Mouse (Mus musculus): ENCODE data around the gene Zzz3.
"Not testable (repeated sequence)": the region's sequence is repeated elsewhere in the genome, so short reads cannot be mapped to it uniquely, and the experiment has no call there.

Zzz3 gene

DNA sequence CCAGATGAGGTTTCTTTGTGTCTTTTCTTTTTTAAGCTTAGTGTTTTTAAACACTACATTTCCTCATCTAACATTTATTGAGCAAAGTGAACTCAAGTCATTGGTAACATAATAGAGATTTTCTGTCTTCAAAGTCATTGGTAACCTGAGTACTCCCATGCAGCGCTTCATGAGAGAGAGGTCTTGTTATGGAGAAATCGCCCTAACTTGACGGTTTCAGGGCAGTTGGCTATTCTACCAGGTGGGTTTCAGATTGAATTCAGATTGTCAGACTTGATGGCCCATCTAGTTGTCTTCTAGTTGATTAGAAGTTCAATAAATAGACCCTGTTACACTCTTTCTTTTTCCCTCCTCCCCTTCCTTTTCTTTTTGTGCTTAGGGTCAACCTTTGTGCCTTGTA is 5.6 kb downstream of the Zzz3 start:
- DNase-seq (ENCODE audit: low spot score in 2 of 2), result no peak

DNA sequence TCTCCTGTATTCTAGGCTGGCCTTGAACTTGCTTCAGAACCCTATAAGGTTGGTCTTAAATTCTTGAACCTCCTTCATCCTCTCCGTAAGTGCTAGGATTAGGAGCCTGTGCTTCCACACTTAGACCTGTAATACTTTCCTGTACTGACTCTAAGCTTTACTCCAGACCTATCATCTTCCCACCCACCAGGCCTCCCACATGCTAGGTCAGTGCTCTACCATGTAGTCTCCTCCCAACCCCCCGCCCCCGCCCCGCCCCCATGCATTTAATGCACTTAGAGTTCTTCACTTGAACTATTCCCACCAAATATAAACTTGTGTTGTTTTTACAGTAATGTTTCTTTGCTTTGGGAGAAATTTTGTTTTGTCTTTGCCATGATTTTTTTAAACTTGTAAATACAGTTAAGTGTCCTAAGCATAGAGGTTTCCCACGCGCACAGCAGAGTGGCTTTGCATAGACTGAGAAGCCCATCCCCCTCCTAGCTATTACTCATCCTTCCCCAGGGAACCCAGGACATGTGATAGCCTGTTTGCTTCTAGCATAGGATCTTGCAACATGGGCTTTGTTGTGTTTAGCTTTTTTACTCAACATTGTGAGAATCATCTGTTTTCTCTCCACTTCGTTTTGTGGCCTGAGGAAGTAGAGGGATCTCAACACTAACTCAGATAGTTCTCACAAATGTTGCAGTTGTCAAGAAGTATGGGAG is 6.8 kb downstream of the Zzz3 start:
- DNase-seq (ENCODE audit: low spot score in 2 of 2), result no peak

DNA sequence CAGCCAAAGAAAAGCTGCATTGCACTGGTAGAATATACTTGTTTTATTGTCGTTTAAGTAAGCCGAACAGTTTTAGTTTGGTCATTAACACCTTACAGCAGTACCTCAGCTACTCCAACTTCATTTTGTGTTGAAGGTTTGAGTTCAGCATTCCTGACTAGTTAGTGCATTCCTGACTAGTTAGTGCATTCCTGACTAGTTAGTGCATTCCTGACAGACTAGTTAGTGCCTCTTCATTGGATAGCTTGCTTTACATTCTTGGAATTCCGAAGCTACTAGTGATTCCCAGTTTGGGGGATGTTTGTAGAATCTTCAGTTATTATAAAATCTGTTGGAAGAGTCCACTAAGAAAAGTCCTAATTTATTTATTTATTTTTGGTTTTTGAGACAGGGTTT is 7.4 kb downstream of the Zzz3 start:
- no peak for DNase-seq (ENCODE audit: low spot score in 2 of 2)

DNA sequence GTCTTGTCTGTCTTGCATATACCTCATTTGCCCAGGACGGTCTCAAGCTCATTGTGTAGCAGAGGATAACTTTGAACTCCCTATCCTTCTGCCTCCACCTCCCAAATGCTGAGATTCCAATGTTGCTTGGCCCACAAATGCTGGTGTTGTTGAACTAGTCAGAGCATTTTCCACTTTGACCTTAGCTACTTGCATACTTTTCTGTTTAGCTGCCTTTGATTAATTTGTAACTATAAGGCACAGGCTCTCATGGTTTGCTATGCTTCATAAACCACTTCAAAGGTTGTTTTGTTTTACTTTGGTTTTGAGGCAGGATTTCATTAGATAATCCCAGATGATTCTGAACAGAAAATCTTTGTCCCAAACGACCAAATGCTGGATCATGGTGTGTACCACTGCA is 8.6 kb downstream of the Zzz3 start:
- no peak for DNase-seq (ENCODE audit: low spot score in 2 of 2)

DNA sequence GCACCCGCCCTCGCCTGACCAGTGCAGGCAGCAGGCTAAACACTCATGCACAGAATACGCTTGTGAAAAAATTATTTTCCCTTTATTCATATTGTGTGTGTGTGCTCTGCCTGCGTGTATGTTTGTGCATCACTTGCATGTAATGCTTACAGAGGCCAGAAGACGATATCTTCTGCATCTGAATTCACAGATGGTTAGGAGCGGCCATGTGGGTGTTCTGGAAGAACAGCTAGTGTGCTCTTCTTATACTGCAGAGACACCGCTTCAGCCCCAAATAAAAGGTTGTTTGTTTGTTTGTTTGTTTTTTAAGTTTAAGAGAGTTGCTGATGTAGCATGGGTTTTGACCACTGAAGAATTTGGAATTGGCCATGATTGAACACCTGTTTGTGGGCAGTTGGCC is 10.1 kb downstream of the Zzz3 start:
- no peak for DNase-seq (ENCODE audit: low spot score in 2 of 2)

DNA sequence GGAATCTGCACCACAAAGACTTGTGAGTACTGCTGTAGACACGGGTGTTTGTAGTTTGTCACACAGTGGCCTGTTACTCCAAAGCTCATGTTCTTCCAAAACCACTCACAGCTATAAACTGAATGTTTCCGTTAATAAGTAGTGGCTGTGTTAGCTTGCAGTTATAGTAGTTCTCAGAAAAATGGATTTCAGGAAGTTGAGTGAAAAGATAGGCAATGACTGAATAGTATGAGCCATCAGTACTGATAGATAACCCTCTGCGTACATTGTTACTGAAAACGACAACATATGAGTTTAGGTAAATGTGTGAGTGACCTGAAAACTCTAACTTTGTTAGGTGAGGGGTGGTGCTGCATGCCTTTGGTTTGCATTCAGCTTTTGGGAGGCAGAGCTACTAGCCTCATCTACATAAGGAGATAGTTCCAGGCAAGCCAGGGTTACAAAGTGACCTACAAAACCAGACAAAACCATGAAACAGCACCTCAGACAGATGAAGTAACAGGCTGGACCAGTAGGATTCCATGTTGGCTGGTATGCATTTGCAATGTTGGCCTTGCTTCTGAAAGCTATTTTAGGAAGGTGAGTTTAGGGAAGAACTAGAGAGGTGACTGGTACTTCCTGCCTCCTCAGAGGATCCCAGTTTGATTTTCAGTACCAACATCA is 10.8 kb downstream of the Zzz3 start:
- no peak for DNase-seq (ENCODE audit: low spot score in 2 of 2)

DNA sequence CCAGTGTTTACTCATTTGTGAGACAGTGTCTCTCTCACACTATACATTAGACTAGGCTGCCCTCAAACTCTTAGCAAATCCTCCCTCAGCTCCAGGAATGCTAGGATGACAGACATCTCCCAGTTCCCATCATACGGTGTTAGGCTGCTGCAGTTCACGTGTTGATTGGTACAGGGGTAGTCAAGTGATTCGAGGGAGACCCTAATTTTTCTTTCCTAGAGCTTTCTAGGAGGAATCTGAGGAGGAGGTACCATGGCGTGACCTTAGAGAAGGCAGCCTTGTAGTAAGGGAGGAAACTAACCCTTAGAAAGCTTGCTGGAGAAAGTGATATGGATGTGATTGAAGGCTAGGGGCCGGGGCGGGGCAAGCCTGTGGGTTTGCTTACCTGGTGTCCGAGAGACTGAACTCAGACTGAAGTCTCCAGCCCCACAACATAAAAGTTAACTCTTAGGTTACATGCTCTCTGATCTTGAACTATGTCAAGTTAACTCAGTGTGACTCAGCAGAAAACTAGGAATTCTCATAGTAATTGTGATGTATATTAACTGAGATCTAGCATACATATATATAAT is 15.8 kb downstream of the Zzz3 start:
- no peak for DNase-seq (ENCODE audit: low spot score in 2 of 2)

DNA sequence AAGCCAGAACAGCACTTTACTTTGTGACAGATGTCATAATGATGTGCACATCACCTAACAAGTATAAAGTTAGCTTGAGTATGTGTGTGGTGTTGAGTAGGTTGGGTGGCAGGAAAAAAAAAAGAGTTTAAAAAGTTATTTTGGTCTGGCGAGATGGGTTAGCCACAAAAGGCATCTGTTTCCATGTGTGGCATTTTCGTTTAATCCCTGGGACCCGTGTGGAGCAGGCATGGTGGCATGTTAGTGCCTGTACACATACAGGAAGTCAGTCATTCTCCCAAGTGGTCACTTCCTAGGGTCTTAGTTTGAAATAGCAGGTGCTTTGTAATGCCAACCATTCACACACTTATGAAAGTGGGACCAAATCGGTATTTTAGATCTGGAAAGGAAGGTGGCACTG is 17.1 kb downstream of the Zzz3 start:
- no peak for DNase-seq (ENCODE audit: low spot score in 2 of 2)

DNA sequence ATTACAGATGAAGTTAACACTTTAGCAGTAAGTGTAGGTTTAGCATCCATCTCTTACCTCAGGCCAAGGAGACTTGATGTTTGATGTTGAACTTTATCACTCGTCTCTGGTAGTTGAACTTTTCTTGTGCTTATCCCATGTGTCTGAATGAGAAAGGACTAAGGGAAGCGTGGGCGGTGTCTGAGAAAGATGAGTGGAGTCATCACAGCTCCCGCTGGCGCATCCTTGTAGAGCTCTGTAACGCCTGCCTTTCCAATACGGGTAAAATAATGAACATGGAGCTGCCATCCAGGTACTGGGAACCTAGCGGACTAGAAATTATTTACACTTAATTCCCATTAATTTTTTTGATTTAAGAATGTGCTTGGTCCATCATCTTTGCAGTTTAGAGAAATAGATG is 33.7 kb downstream of the Zzz3 start:
- no peak for DNase-seq (ENCODE audit: low spot score in 2 of 2)

DNA sequence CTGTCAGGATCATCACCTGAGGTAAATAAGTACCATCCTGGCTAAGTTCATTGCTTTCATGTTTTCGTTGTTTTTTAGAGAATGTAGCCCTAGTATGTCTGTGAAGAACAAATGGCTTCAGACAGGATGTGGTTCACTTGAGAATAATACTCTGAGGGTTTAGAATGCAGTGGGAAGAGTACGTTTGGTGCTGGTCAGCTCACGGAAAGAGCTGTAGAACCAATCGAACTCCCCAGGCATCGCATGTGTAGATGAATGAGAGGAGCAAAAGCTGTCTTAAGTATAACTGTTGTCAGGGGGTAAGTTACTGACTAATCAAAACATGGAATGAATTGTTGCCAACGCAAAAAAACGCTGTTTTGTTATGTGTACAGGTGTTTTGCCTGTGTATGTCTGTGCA is 37.4 kb downstream of the Zzz3 start:
- DNase-seq (ENCODE audit: low spot score in 2 of 2), result no peak

DNA sequence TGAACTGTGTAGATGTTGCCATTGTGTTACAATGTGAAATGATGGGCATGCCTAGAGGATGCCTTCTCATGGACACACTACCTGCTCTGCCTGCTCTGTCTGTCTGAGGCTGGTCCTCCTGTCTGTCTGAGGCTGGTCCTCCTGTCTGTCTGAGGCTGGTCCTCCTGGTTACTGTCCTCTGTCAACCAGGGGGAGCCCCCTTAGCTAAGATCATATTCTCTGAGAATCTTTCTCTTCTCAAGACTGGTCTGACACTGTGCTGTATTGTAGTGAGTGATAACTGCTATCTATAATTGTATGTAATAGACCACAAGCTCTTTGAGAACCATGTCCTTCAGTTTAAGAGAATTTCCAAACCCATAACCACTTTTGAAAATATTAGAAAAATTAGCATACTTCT is 40.3 kb downstream of the Zzz3 start:
- no peak for DNase-seq (ENCODE audit: low spot score in 2 of 2)

DNA sequence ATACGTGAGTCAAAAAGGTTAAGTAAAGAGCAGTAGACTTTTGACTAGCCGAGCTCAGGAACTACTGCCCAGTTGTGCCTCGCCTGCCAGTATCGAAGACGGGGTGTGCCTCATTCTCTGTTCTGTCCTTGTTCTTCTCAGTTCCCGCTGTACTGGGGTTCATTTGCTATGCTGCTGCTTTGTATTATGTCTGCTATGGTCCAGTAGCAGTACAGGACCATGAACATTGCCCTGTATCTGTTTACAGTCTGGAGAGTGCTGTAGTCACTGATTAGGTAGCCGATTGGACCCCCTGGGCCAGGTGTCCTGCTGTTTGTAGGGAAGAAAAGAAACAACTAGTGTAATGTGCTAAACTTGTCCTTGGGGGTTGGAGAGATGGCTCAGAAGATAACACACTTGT is 42.8 kb downstream of the Zzz3 start:
- DNase-seq (ENCODE audit: low spot score in 2 of 2), result no peak

DNA sequence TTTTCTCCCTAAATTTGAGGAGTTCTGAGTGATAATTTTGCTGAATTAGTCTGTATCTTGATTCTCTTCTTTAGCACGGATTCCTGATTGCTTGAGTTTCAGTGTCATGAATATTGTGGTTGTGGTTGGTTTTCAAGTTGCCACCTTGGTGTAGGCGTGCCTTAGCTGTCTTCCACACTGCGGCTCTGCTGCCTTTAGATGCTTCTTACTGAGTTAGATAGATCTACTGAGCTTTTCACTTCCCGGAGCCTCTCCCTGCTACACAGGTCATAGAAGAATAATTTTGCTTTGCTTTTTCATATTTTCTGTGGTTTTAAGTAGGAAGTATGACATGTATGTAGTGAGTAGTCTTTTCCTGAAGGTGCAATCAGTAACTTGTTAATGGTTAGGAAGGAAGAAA is 47.5 kb downstream of the Zzz3 start:
- no peak for DNase-seq (ENCODE audit: low spot score in 2 of 2)

DNA sequence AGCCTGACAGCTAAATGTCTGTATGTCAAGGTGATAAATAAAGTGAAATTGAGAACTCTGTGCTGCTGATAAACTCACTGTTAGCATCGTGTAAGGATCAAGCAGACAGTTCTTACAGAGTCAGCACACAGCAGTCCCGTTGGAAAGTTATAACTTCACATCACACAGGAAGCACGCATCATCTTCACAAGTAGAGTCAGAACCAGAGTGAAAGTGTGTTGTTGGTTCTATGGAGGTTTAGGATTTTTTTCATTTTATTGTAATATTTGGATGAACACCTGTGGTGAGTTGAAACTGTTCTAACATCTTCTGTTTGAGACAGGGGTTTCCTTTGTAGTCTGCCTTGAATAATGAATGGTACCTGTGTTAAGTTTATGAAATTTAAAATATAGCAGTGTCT is 48.8 kb downstream of the Zzz3 start:
- DNase-seq (ENCODE audit: low spot score in 2 of 2), result no peak

DNA sequence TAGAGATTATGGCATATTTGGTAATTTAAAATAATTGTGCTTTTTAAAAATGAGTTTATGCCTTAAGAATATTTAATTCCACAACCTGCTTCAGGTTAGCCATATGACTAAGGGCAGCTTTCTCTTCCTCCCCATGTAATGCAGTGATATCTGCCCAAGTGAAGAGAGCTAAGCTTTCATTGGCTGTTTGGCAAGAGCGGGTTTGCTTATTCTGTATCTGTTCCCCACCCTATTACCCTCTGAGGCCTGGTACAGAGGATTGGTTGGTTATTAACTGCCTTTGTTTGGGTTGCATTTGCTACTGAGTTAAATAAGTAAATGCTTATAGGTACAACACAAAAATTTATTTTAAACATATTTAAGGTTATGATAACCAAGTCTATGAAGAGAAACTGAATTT is 51.7 kb downstream of the Zzz3 start:
- no peak for DNase-seq (ENCODE audit: low spot score in 2 of 2)

DNA sequence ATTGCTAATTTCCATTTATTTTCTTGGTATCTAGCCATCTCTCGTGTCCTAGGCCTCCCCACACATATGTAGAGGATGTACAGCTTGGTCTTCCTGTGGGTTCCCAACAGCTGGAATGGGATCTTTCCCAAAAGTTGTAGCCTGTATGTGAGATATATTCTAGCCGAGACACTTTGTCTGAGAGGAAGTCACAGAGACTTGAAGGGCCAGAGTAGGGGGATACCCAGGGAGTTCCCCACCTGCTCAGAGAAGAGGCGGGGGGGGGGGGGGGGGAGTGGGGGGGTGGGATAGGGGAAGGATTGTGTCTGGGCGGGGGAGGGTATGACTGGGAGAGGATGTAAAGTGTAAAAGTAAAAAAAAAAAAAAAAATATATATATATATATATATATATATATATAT is 57.9 kb downstream of the Zzz3 start:
- DNase-seq (ENCODE audit: low spot score in 2 of 2), result no peak

DNA sequence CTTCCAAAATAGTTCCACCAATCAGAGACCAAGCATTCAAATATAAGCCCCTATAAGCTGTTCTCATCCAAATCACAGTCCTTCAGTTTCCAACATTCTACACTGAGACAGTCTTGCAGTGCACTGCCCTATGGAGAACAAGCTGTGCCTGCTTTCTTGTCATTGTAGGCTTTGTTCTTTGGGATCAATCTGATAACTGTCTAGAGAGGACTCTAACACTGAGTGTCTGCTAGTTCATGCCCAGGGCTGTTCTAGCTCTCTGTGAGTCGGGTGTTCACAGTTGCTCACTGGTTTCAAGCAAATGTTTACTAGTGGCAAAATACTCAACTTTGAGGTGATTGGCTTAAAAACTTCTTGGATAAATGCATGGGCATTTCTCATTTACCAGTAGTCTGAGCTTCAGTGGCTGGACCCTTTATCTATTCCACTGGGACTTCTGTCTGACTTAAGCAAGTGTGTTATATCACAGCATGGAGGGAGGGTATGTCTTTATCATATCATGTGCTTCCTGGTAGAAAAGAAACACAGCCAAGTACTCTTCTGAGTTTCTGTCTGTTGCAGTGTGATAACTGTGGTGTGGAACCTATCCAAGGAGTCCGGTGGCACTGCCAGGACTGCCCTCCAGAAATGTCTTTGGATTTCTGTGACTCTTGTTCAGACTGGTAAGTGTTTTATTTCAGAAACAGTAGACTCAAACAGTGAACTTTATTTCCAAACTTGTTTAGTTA is 62.2 kb downstream of the Zzz3 start:
- DNase-seq (ENCODE audit: low spot score in 2 of 2), result no peak

DNA sequence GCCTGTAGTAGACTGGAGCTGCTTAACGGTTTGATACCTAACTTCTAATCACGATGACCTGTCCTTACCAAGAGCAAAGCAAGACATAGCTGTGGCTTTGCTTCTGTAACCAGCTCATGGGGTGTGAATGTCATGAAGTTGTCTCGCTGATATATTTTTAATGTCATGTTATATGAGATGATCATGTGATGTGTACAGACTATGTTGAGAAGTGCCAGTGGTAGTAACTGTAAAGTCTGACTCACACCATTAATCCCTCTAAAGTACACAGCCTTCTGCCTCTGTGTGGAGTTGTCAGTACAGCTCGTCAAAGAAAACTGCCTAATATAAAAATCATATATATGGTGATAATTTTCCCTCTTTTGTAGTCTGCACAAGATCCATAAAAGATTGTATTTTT is 63.6 kb downstream of the Zzz3 start:
- not testable (repeated sequence) for DNase-seq (ENCODE audit: low spot score in 2 of 2)

DNA sequence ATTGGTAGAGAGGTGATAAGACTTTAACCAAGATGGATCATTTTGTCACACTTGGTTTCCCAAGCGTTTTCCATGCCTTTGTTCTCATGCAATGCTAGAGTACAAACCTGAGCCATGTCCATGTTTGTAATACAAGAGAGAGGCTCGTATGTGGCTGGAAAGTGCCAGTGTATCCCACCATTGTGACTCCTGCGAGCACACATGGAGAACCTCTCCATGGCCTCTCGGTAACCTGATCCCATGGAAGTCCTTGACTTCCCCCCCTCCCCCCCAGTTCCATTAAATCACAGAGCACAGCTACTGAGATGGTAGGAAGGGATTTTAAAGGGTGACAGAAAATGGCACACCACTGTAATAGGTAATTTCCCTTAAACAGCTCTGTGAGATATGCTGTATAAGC is 65.5 kb downstream of the Zzz3 start:
- DNase-seq (ENCODE audit: low spot score in 2 of 2), result no peak

DNA sequence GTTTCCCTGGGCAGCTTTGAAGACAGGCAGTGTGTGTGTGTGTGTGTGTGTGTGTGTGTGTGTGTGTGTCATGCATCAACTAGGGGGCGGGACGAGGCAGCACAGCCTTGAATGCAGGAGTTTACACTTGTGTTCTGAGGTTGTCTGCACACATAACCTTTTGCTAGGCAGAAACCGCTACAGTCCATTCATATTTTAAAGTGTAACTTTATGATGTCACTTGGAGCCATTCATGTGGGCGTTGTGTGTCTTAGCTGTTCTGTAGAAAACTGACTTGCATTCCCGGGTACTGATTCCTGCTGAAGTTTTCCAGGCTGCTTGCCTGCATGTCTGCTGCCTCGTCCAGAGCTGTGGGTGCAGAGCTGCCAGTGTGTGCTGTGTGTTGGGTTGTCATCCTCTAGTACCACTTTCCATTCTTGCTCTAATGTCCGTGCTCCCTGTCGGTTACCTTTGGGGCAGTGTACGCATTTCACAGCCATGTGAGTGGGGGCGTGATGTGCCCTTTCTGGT is 66.8 kb downstream of the Zzz3 start:
- no peak for DNase-seq (ENCODE audit: low spot score in 2 of 2)

DNA sequence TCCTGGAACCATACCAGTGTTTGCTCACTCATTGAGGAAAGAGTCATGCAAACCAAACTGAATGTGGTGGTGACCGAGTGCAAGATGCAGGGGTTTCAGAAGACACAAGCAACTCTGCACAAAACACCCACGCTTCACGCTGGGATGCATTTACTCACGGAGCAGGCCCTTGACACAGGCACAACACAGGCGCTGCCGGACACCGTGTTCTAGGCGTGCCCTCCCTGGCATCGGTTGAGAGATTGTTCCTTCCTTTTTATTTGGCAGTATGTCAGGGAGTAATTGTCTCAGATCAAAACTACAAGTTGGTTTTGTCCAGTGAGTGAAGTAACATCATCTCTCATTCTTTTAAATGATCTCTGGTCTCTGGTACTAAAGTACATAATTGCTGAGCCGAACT is 67.6 kb downstream of the Zzz3 start:
- DNase-seq (ENCODE audit: low spot score in 2 of 2), result no peak

DNA sequence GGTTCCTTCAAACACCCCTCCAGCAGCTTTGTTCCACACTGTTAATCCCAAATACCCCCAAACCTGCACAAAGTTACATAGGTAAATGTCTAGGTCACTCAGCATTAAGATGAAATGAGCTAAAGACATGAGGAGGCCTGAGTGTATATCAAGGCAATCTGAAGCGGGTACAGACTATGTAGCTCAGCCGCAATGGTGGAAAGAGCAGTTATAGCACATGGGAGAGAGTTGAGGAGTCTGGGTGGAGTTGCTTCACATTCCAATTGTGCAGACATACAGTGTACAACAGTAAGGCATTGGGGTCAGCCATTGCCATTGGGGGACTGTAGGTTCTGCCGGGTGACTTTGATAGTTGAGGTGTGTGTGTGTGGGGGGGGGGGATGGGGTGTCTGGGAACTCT is 69.2 kb downstream of the Zzz3 start:
- no peak for DNase-seq (ENCODE audit: low spot score in 2 of 2)

DNA sequence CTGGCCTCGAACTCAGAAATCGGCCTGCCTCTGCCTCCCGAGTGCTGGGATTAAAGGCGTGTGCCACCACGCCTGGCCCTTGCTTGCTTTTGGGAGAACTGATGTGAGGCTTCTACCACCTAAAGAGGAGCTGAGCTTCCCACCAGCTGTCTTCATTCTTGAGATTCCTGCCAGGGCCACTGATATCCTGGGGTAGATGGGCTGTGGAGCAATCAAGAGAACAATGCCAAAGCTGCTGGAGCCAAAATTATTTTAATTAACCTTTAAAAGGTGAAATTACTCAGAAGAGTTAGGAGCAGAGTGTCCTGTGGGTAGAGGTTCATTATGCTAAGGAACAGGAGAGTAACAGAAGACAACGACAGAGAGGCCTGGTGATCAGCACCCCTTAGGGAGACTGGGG is 70.1 kb downstream of the Zzz3 start:
- DNase-seq (ENCODE audit: low spot score in 2 of 2), result no peak

All from urinary bladder, postnatal 4 days (tissue).